Mouse (Mus musculus) heart, postnatal 4 days (tissue): ENCODE results near the gene Tchp. TPM values are rescaled to one million over a fixed set of nuclear protein-coding genes. Genes with fewer than 3 reads are reported as not detected.

ENCODE experiments used
- DNase-seq: peaks from one replicate; pipeline ENCODE4 v3.0.0; 2021
- total RNA-seq, 2 experiments: library from RNA; stranded (reverse); gene quantifications; 2 replicates each; pipeline ENCODE4 v1.2.3; 2021

Tchp gene
- total RNA-seq, 2 experiments from 2014 or later, result 5.3 to 6.8 TPM

GRCm38 (mm10) chr5:114698044-114698746 is 9.4 kb upstream of the Tchp start:
- DNase-seq, result no peak

- DNase-seq, result no peak
Observed at GRCm38 (mm10) chr5:114699015-114699414, 8.5 kb upstream of the Tchp start.

- DNase-seq, result peak; percentile 60
Observed at GRCm38 (mm10) chr5:114702403-114703392, 4.9 kb upstream of the Tchp start.

- DNase-seq, result no peak
Observed at GRCm38 (mm10) chr5:114708491-114708890, 931 bp downstream of the Tchp start.

DNA sequence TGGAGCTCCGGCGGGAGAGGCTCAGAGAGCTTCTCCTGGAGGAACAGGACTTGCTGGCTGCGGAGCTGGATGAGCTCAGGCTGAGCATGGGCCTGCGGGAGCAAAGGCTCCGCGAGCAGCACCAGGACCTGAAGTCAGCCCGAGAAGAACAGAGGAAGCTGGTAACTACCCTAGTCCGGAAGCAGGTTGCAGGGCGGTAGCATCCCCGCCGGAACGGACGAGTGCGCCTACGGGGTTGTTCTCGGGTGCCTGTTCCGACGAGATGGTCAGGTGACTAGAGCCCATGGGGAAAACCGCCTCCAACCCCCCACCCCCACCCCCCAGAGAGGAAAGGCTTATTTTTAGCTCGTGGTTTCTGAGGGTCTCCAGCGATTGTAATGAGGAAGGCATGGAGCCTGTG is 1.8 kb downstream of the Tchp start:
- DNase-seq, result no peak

GRCm38 (mm10) chr5:114714551-114714950 is 7.0 kb downstream of the Tchp start:
- DNase-seq, result no peak

- no peak for DNase-seq
Observed at GRCm38 (mm10) chr5:114717292-114717691, 9.7 kb downstream of the Tchp start.

GRCm38 (mm10) chr5:114717937-114718336 is 10.4 kb downstream of the Tchp start:
- no peak for DNase-seq

- DNase-seq, result no peak
Observed at GRCm38 (mm10) chr5:114718483-114718882, 10.9 kb downstream of the Tchp start.

DNA sequence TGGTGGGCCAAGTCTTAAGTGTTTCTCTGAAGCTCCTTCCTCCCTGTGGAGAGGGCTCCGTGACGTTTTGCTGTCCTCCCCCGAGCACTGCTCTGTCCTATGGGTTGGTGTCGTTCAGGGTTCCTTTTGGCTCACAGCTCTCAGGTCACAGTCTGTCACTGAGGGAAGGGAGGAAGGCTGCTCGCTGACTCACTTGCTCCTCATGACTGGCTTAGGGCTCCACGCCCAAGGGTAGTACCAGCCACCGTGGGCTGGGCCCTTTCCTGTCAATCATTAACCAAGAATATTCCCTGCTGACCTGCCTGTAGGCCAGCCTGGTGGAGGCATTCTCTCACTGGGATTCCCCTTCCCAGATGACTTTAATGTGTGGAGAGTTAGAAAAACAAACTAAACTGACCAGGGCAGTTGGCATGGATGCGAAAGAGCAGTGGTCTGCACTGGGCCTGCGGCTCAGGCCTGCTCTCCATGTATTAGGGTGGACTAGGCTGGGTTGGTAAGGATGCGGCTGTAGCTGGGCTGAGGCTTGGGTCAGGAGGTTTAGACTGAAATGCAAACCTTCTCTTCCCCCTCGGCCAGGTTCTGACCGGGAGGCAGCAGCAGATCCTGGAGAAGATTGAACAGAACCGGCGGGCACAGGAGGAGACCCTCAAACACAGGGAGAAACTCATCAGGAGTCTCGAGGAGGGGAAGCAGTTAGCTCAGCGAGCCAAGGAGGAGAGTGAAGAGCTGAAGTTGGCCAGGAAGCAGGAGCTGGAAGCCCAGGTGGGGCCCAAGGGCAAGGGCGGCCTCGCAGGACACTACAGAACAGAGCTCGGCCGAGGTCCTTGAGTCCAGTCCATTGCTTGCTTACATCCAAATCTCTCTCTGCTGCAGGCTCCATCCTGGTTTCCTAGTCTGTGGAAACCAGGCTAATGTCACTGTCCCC is 11.7 kb downstream of the Tchp start:
- no peak for DNase-seq

DNA sequence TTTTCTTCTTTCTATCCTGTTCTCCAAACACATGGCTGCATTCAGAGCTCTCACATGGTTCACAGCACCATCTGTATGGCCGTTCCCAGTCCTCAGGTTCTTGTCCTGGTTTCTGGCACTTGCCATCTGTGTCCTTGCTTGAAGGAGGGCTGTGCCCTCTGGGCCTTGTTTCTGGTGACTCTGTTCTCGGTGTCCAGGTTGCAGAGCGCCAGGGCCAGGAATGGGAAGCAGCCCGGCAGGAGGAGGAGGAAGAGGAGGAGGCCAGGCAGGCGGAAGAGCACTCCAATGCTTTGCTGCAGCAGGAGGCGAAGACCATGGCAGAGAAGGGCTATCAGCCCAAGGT is 12.3 kb downstream of the Tchp start:
- no peak for DNase-seq

GRCm38 (mm10) chr5:114720784-114721183 is 13.2 kb downstream of the Tchp start:
- no peak for DNase-seq

DNA sequence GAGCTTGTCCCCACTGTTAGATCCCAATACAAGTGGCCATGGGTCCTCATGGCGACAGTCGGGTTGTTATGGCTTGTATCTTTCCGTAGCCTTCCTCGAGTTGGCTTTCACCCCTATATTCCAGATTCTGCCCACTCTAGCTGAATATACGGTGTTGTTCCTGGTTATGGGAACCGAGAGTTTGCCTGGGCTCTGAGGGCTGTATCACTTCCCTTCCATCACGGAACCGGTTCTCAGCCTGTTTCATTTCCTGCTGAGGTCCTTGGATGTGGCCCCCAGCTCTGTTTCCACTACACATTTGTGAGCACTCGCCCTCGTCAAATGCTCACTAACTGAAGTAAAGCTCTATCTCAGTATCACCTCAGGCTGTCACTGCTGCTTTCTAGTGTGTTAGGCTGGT is 14.4 kb downstream of the Tchp start:
- DNase-seq, result no peak

DNA sequence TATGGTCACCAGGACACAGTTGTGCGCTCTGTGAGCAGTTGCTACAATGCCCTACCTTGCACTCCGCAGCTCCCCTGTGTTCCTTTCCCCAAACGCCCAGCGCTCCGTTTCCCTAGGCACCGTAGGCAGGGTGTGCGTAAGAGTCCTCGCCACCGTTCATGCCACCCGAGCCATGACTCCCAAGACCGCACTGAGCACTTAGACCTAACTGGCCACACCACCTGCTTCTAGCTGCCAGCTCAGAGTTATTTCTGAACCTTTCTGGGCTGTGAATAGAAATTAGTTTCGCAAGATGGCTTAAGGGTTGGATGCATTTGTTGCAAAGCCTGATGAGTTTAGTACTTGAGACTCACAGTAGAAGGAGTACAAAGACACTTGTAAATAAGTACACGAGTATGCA is 15.3 kb downstream of the Tchp start:
- DNase-seq, result no peak

- peak; percentile 52 for DNase-seq
Observed at GRCm38 (mm10) chr5:114728160-114728559, 20.6 kb downstream of the Tchp start.

DNA sequence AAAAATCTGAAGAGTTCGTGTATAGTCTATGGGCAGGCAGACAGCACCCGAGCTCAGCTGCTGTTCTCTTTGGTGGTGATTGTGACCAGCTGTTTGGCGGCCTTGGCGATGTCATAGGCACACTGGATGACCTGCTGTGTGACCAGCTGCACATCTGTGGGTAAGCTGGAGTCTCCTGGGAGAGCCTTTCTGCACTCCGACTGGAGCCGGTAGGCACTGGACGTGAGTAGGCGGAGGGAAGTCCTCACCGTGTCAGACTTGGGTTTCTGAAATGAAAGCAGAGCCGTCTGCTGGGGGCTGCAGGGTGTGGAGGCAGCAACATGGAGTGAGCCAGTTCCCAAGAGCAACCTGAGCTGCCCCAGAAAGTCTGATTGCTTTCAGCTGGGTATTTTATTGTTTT is 22.6 kb downstream of the Tchp start:
- peak; percentile 38 for DNase-seq

- DNase-seq, result no peak
Observed at GRCm38 (mm10) chr5:114731498-114731897, 23.9 kb downstream of the Tchp start.

DNA sequence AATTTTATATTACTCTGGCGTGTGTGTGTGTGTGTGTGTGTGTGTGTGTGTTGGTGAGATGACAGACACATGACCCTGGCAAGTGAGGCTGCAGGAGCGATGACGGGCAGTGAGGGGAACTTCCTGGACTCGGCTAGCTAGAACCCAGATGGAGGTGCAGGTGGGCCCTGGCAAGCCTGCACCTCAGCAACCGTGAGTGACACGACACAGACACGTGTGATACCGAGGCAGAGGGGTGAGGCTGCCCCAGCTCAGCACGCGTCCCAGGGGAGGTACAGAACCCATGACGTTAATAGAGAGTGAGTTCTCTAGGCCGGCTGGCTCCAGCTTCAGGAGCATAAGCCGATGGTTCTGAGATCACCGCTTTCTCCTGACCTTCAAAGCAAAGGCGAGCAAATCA is 24.4 kb downstream of the Tchp start:
- DNase-seq, result no peak

DNA sequence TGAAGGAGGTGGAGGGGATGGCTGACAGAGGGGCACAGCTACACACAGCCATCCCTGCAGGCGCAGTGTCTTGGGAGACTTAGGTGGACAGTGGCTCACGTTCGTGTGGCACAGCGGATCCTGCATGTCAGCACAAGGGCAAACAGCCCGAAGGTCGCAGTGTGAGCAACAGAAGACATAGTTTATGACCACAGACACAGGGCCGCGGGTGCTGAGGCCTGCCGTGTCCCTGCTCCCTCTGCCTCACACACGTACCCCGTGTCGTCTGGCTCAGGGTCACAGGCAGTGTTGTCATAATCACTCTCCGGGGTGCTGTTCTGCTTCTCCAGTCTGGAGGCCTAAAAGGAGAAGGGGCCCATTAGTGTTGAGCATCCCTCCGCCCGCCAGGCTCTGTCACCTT is 26.0 kb downstream of the Tchp start:
- DNase-seq, result no peak

DNA sequence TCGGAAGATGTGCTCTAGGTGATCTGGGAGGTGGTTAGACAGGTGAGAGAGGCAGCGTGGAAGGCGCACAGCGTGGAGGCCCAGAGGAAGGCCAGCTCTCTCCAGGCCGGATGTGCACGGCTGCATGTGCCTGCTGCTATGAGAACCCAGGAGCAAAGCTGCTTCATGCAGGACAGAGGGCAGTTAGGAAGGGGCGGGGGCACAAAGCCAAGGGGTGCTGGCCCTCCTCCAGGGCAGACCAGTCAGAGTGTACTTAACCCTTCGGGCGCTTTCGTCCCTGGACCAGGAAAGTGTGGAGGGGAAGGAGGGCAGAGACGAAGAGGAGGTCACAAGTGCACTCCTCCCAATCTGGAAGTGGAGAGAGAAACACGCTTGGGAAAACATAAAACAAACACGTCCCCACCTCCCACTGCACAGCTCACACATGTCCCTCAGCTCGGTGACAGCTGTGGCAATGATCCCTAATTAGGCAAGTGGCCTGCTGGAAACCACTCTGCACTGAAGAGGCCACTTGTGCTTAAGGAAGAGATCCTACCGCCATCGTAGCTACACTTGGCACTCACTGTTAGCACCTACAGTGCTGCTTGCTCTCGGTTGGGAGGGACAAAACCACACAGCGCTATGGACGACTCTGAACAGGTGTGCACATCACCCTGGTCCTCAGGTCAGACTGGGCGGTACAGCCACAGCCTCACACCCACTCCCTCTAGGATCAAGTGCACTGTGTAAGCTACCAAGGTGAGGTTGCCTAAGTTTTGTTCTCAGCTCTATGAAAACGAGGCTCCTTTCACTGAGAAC is 29.7 kb downstream of the Tchp start:
- DNase-seq, result peak; percentile 51

DNA sequence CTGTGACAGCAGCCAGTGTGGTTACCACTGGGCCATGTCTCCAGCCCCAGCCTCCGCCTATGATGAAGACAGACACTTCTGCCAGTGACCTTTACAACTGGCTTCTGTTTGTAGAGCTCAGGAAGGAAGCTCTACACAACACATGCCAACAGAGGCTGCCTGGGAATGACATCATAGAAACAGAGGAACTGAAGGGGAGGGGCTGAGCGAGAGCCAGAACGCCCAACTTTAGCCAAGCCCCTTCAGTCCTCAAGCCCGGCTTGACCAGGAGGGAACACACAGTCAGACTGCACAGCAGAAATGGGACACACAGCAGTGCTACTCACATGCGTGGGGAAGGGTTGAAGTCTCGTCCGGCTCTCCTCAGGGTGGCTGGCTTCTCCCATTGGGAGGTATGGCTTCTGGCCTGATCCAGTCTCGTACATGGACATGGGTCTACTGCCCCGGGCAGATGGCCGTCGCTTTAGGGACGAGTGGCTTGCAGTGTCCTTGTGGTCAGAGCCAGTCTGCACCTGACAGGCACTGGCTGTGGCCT is 31.2 kb downstream of the Tchp start:
- DNase-seq, result peak; percentile 76

DNA sequence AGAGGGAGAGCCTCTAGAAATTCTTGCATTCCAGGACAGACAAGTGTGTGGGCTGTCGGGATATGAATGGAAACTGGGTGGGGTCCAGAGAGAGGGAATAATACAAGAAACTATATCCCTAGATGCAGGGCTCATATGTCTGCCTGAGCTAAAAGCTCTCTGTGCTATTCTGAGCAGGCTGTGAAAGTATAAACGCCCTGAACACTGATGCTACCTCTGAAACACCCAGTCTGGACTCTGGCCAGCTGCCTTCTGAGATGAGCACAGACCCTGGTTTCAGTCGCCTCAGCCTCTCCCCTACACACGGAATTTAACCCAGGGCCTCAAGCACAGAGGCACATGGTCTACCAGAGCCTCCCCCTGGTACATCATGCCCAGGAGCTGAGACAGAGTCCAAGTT is 33.0 kb downstream of the Tchp start:
- peak; percentile 48 for DNase-seq
